Mouse (Mus musculus) NIH3T3 (cell line): ENCODE measurements around the gene Gm10118.

Experiments
- DNase-seq: peaks from one replicate; pipeline ENCODE4 v3.0.0-alpha.2; 2012; ENCODE audit warnings: low read depth

The Gm10118 gene

DNA sequence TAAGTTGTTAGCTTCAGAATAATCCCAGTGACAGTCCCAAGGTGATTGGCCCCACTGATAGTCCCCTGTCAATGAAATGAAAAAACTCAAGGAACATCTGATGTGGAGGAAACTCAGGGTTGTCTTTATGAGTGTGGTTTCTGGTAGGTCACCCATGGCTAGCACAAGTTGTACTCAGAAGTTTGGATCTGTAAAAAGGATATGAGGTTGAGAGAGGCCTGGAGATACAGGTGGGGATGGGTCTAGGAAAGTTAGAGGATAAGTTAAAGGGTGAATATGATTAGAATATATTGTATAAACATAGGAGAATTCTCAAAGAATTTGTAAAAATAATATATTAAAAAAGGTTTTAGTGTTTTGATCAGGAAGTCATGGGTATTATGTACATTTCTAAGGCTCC is at the start of gene Gm10118:
TSS of gene Gm10118 (minus strand) at position 101 of the 400 bp plus-strand sequence.
- no peak for DNase-seq

- DNase-seq, result no peak
Measured at GRCm38 (mm10) chr10:63972300-63972699, 45.1 kb upstream of the Gm10118 start.

- DNase-seq, result peak; percentile 6
Measured at GRCm38 (mm10) chr10:63954308-63954930, 27.2 kb upstream of the Gm10118 start.

- DNase-seq, result no peak
Measured at GRCm38 (mm10) chr10:63951481-63951880, 24.2 kb upstream of the Gm10118 start.

DNA sequence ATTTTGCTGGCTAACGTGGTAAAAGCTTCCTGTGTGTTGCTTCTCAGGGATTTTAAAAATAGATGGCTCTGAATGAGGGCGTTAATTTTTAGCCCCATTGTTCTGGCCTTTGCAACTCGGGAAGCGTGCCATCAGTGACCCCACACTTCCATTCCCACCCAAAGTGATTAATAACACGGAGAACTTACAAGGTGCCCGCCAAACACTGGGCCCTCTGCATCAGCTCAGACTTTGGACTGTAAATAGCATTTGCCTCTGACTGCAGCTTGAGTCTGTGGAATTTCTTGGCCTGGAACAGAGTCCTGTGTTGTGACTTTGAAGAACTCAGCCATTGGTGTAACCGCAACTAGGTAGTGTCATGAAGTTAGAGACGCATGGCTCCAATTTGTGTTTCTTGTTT is 23.6 kb upstream of the Gm10118 start:
- no peak for DNase-seq

DNA sequence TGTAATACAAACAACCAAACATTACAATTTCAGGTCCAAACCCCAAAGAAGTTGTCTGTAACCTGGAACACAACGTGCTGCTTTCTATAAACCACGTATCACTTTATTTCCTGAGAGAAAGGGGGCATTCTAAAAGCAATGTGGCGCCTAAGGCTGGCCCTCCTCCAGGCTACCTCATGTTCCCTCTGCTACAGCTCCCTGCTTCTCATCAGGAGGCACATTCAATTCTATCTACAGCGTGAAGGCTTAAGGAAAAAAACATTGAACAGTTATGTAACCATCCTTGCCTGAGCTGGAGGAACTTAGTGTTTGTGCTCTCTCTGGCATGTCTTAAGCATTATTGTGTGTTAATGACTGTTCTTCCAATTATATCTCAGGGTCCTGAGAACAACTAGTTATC is 20.0 kb upstream of the Gm10118 start:
- no peak for DNase-seq

GRCm38 (mm10) chr10:63945534-63945933 is 18.3 kb upstream of the Gm10118 start:
- no peak for DNase-seq

GRCm38 (mm10) chr10:63933946-63934345 is 6.7 kb upstream of the Gm10118 start:
- DNase-seq, result no peak

DNA sequence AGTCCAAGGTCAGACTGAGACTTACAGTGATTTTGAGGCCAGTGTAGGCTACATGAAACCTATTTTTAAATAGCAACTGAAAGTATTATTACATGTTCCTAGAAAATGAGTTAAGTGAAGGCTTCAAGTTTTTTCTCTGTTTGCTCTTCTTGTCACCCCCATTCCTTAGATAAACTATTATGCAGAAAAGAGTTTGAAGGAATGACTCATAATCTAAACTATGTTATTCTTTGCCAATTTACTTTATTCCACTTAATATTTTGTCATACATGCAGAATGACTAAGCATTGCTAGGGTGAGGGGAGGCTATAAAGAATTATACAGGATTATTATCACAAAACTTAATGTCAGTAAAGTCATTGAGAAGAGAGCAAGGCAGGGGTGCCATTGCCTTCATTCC is 18.4 kb downstream of the Gm10118 start:
- DNase-seq, result no peak

- DNase-seq, result no peak
Measured at GRCm38 (mm10) chr10:63899891-63900290, 27.3 kb downstream of the Gm10118 start.

DNA sequence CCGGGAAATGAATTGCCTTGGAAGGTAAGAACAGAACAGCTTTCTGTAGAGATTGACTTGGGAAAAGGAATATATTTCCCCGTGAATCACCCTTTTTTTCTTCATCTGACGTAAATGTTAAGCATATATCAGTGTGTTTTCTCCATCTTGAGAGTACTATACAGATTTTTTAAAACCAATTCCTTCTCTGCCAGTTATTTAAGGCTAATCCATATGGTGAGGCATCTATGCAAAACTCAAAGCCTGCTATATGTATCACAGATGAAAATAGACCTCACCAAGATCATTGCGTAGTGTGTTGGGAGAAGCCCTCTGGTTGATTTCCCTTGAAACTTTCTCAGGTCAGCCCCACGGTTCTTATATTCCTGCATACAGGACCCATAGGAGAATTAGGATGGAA is 32.6 kb downstream of the Gm10118 start:
- no peak for DNase-seq

DNA sequence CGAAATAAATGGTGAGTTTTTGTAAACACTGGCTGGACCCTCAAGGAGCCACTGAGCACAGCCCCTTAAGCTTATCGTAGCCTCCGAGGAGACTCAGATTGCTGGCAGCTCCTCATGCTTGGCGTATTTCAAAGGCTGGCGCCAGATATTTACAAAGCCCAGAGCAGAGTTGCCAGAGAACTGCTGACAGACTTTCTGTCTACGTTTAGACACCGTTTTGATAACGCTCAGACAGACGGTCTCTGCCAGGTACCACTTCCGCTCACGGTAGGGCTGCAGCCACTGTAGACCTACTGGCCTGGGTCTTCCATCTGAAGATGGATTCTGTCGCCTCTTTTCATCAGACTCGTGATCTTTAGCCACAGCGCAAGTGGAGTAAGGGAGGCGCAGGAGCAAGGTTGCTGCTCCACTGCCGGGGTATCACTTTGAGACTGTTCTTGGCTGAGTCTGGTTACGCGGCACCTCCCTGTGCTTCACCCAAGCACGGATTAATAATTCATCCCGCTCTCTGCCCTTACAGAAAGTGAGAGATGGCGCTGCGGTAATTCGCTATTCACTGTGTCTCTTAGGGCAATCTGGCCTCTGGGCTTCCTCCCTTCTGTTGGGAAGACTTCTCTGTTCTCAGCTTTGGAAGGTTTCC is 40.7 kb downstream of the Gm10118 start:
- DNase-seq, result no peak

- no peak for DNase-seq
Measured at GRCm38 (mm10) chr10:63880462-63880903, 46.8 kb downstream of the Gm10118 start.
